ENCODE assay signal across 10 mouse cellular contexts in genomic region chr9:79779354-79779753, GRCm38 (mm10). TPM values are rescaled to one million over a fixed set of nuclear protein-coding genes. Genes with fewer than 3 reads are reported as not detected.
A peak's percentile ranks its signal among the peaks of the same experiment; 100 is the strongest.
DNase-seq lines count a peak whose midpoint lies in the region; TF ChIP-seq lines count a peak whose summit lies in the region.
"Had no signal": no experiment of that assay in that cellular context is flagged by ENCODE, and none has a peak within 500 bp of the region (broad histone marks: within the 10 kb centered on the region; RNA-seq: fewer than 3 reads in every experiment).

No protein-coding gene starts in this region.

- peak; percentile 61 for TF ChIP-seq CTCF in heart, adult 2 months (IDR thresholded peaks at IDR 0.05)

- intact Hi-C loops in heart, adult 2 months (cut with DNase I) = no loop called here
- intact Hi-C loops in heart, postnatal 14 days (cut with DNase I) = no loop called here

- H3K4me1 ChIP-seq in heart, adult 2 months (ENCODE audit: control insufficient read depth, insufficient read depth, low read length) = peaks cover 3% of the 10 kb centered on the region

- H3K9ac ChIP-seq in heart, adult 2 months (ENCODE audit: low read depth, low read length) = no peak overlapping the region
- H3K9ac ChIP-seq: embryonic facial prominence, embryonic 13.5 days; liver, embryonic 14.5 days had no signal

- DNase-seq in heart, adult 2 months = no peak
- DNase-seq in heart, adult 9 months (ENCODE audit: low spot score in 2 of 2) = no peak
- DNase-seq in thymus, postnatal 0 days (ENCODE audit: low spot score) = peak; percentile 34
- DNase-seq in thymus, adult 18-20 months = no peak
- peak; percentile 70 for DNase-seq in induced T-regulatory cell, adult 2 months (ENCODE audit: low read depth)
- DNase-seq in spleen, adult 12 weeks (ENCODE audit: low spot score) = no peak
- DNase-seq in urinary bladder, postnatal 36 days (ENCODE audit: low spot score in 2 of 2) = no peak
- no peak for DNase-seq in heart, postnatal 14 days

- H3K27ac ChIP-seq in heart, adult 2 months = no peak overlapping the region
- H3K27ac ChIP-seq: embryonic facial prominence, embryonic 13.5 days; liver, embryonic 14.5 days had no signal

- H3K36me3 ChIP-seq in heart, adult 2 months (ENCODE audit: control insufficient read depth, insufficient read depth, low read length) = no peaks in the 10 kb centered on the region

- no peak for TF ChIP-seq EP300 in heart, adult 2 months (IDR thresholded peaks at IDR 0.05; ENCODE audit: insufficient read depth, low read depth, low read length)

- no peak overlapping the region for H3K4me3 ChIP-seq in heart, adult 2 months
- H3K4me3 ChIP-seq: embryonic facial prominence, embryonic 13.5 days had no signal

- no peaks in the 10 kb centered on the region for H3K27me3 ChIP-seq in heart, adult 2 months (ENCODE audit: control insufficient read depth, insufficient read depth, low read length)
- H3K27me3 ChIP-seq: embryonic facial prominence, embryonic 13.5 days had no signal

- no peak for TF ChIP-seq POLR2A in heart, adult 2 months (IDR thresholded peaks at IDR 0.05; ENCODE audit: insufficient read depth, low read depth, low read length)

- H3K79me2 ChIP-seq in heart, adult 2 months (replicated peaks; ENCODE audit: control insufficient read depth, insufficient read depth, low read length) = peaks cover 2% of the 10 kb centered on the region

- WGBS in heart, adult 2 months = 60% methylated on average over 2 of the region's 2 CpGs

RNA-seq across cellular contexts. Expression of gene Tmem30a, which starts 14.0 kb away (rescaled TPM):
- 10 to 100 TPM; 56.0 to 65.5 TPM for total RNA-seq in heart, adult 2 months (2021)
- 23.6 and 34.6 TPM in 2 replicates for polyA plus RNA-seq in heart, adult 2 months (2012; rRNA removed)
- 51.6 and 52.7 TPM in 2 replicates for polyA plus RNA-seq in thymus, postnatal 0 days (2015; fragmentation: Nextera tagmentation; extraction: Ambion mirVana)
- 10 to 100 TPM; 59.4 to 61.9 TPM for total RNA-seq in heart, postnatal 14 days (2021)

RNA-seq across cellular contexts. Expression of gene Cox7a2, which starts 19.7 kb away (rescaled TPM):
- total RNA-seq in heart, adult 2 months (2021) = 1,000 to 10,000 TPM in 1 of 2 experiments, 100 to 1,000 TPM in 1; 911 to 1,089 TPM
- 582 and 1,119 TPM in 2 replicates for polyA plus RNA-seq in heart, adult 2 months (2012; rRNA removed)
- 879 and 918 TPM in 2 replicates for polyA plus RNA-seq in thymus, postnatal 0 days (2015; fragmentation: Nextera tagmentation; extraction: Ambion mirVana)
- total RNA-seq in heart, postnatal 14 days (2021) = 1,000 to 10,000 TPM in 1 of 2 experiments, 100 to 1,000 TPM in 1; 995 to 1,001 TPM

Comparison
In these comparisons a context has a peak if more than half of its experiments do, and no peak if none do; other contexts are left out.
1. DNase-seq: peak in thymus, postnatal 0 days (single experiment) and induced T-regulatory cell, adult 2 months (single experiment); none in heart, adult 2 months (0 of 2), heart, adult 9 months (0 of 2), thymus, adult 18-20 months (0 of 2), spleen, adult 12 weeks (single experiment), urinary bladder, postnatal 36 days (0 of 2) and heart, postnatal 14 days (0 of 2).